Mouse (Mus musculus) heart, embryonic 12.5 days (tissue): ENCODE data around the gene Trit1. TPM values are rescaled to one million over a fixed set of nuclear protein-coding genes. Genes with fewer than 3 reads are reported as not detected.
"Not testable (repeated sequence)": the region's sequence is repeated elsewhere in the genome, so short reads cannot be mapped to it uniquely, and the experiment has no call there.

ENCODE experiments used
- ATAC-seq: fragments of 200-750 bp; cut with Nextera tagmentation; 2 replicates; pipeline ENCODE4 v1.8.0; 2017; ENCODE audit warnings: moderate TSS enrichment, moderate library complexity; ENCODE audit not compliant: insufficient number of reproducible peaks, low FRiP score
- H3K27ac ChIP-seq: fragments of 300-500 bp; sonication (generic); 2 replicates; pipeline ENCODE4 v1.5.1; 2016; ENCODE audit warnings: mild to moderate bottlenecking, moderate library complexity; ENCODE audit not compliant: poor library complexity, severe bottlenecking
- H3K27me3 ChIP-seq: fragments of 300-500 bp; sonication (generic); replicated peaks from 2 replicates; pipeline ENCODE4 v1.6.1; 2016; ENCODE audit warnings: mild to moderate bottlenecking, moderate library complexity
- H3K36me3 ChIP-seq: fragments of 300-500 bp; sonication (generic); 2 replicates; pipeline ENCODE4 v1.6.1; 2016; ENCODE audit warnings: mild to moderate bottlenecking, moderate library complexity
- H3K4me1 ChIP-seq: fragments of 300-500 bp; sonication (generic); replicated peaks from 2 replicates; pipeline ENCODE4 v1.6.1; 2016; ENCODE audit warnings: mild to moderate bottlenecking
- H3K4me2 ChIP-seq: fragments of 300-500 bp; sonication (generic); 2 replicates; pipeline ENCODE4 v1.6.1; 2016; ENCODE audit warnings: mild to moderate bottlenecking, moderate library complexity
- H3K4me3 ChIP-seq: fragments of 300-500 bp; sonication (generic); 2 replicates; pipeline ENCODE4 v1.5.1; 2016; ENCODE audit warnings: mild to moderate bottlenecking
- H3K9ac ChIP-seq: fragments of 300-500 bp; sonication (generic); 2 replicates; pipeline ENCODE4 v1.6.1; 2016; ENCODE audit warnings: mild to moderate bottlenecking, moderate library complexity
- H3K9me3 ChIP-seq: fragments of 300-500 bp; sonication (generic); replicated peaks from 2 replicates; pipeline ENCODE4 v1.6.1; 2016; ENCODE audit warnings: mild to moderate bottlenecking, moderate library complexity
- WGBS: fragments of 180-500 bp; shearing (Covaris S2); methylation state at CpG from one replicate; pipeline ENCODE4 v1.1.7; 2016; 5-methylcytosine and 5-hydroxymethylcytosine counted together
- polyA plus RNA-seq: library from polyadenylated mRNA; unstranded; fragments of >200 nt; fragmentation: Nextera tagmentation; extraction: Ambion mirVana; gene quantifications from 2 replicates; pipeline ENCODE4 v1.2.1, GENCODE M21; 2016

Gene Trit1
- polyA plus RNA-seq, 1 experiment from 2014 or later, result 13.4 TPM

- 76% methylated on average over 3 of the region's 3 CpGs for WGBS
- no peak for ATAC-seq
- no peak overlapping the region for H3K4me3 ChIP-seq
- no peak overlapping the region for H3K9ac ChIP-seq
- no peaks in the 10 kb centered on the region for H3K9me3 ChIP-seq
- H3K4me2 ChIP-seq, result no peak overlapping the region
- no peaks in the 10 kb centered on the region for H3K36me3 ChIP-seq
- no peak overlapping the region for H3K27ac ChIP-seq
- peaks cover 19% of the 10 kb centered on the region; the same call in 1 of the 2 replicates for H3K4me1 ChIP-seq
- peaks cover 36% of the 10 kb centered on the region for H3K27me3 ChIP-seq
These were observed 33.9 kb upstream of the Trit1 start for GRCm38 (mm10) chr4:122982537-122982936.

GRCm38 (mm10) chr4:122983486-122984261 is 32.7 kb upstream of the Trit1 start:
- Histone ChIP-seq H3K4me2 (peak overlapping the region; percentile 51), H3K4me3 (peak overlapping the region; percentile 25; the same call in 1 of the 2 replicates)
- WGBS, result 22% methylated on average over 17 of the region's 17 CpGs

GRCm38 (mm10) chr4:122985110-122985509 is 31.3 kb upstream of the Trit1 start:
- H3K4me3 ChIP-seq, result no peak overlapping the region
- 0 out of 2 replicates have a peak, but pooled peaks have one; percentile 44 for ATAC-seq
- H3K4me1 ChIP-seq, result peaks cover 22% of the 10 kb centered on the region; the same call in 1 of the 2 replicates
- H3K36me3 ChIP-seq, result no peaks in the 10 kb centered on the region
- no peak overlapping the region for H3K4me2 ChIP-seq
- H3K9me3 ChIP-seq, result no peaks in the 10 kb centered on the region
- H3K27ac ChIP-seq, result no peak overlapping the region
- H3K27me3 ChIP-seq, result peaks cover 27% of the 10 kb centered on the region
- no peak overlapping the region for H3K9ac ChIP-seq
- WGBS, result 36% methylated on average over 8 of the region's 8 CpGs

More at GRCm38 (mm10) chr4:122983486-122984261, 32.7 kb upstream of the Trit1 start:
- ATAC-seq, result no peak
- peaks cover 35% of the 10 kb centered on the region for H3K27me3 ChIP-seq
- H3K36me3 ChIP-seq, result no peaks in the 10 kb centered on the region
- H3K4me1 ChIP-seq, result peaks cover 22% of the 10 kb centered on the region; the same call in 1 of the 2 replicates
- H3K27ac ChIP-seq, result no peak overlapping the region
- H3K9me3 ChIP-seq, result no peaks in the 10 kb centered on the region
- no peak overlapping the region for H3K9ac ChIP-seq

- Histone ChIP-seq H3K9me3 (no peaks in the 10 kb centered on the region), H3K27ac (no peak overlapping the region), H3K4me1 (peaks cover 10% of the 10 kb centered on the region; the same call in 1 of the 2 replicates), H3K27me3 (peaks cover 17% of the 10 kb centered on the region), H3K36me3 (no peaks in the 10 kb centered on the region), H3K9ac (no peak overlapping the region), H3K4me2 (no peak overlapping the region), H3K4me3 (no peak overlapping the region)
- no peak for ATAC-seq
- WGBS, result 30% methylated on average over 4 of the region's 4 CpGs
These were observed 29.0 kb upstream of the Trit1 start for GRCm38 (mm10) chr4:122987421-122987820.

GRCm38 (mm10) chr4:122988004-122988403 is 28.4 kb upstream of the Trit1 start:
- not testable (repeated sequence) for H3K4me2 ChIP-seq, H3K9me3 ChIP-seq, H3K36me3 ChIP-seq, H3K4me1 ChIP-seq, ATAC-seq, H3K27ac ChIP-seq, H3K4me3 ChIP-seq, H3K9ac ChIP-seq
- H3K27me3 ChIP-seq, result peaks cover 16% of the 10 kb centered on the region
- 55% methylated on average over 3 of the region's 3 CpGs for WGBS

- Histone ChIP-seq H3K4me2 (no peak overlapping the region), H3K9ac (no peak overlapping the region), H3K27me3 (peaks cover 6% of the 10 kb centered on the region; the same call in 1 of the 2 replicates), H3K36me3 (no peaks in the 10 kb centered on the region), H3K9me3 (no peaks in the 10 kb centered on the region), H3K4me3 (no peak overlapping the region), H3K27ac (no peak overlapping the region), H3K4me1 (0 out of 2 replicates have a peak, but pooled peaks cover 6% of the 10 kb centered on the region)
- no peak for ATAC-seq
- 77% methylated on average over 1 of the region's 1 CpGs for WGBS
These were observed 25.2 kb upstream of the Trit1 start for GRCm38 (mm10) chr4:122991177-122991576.

- no peak overlapping the region for H3K9ac ChIP-seq
These were observed 24.1 kb upstream of the Trit1 start for GRCm38 (mm10) chr4:122992276-122992675.

GRCm38 (mm10) chr4:122995404-122996220 is 20.8 kb upstream of the Trit1 start, which contains the start of gene Mycl:
Gene Mycl, plus strand, starts transcription at chr4:122995652.
- Histone ChIP-seq H3K27me3 (peaks cover 48% of the 10 kb centered on the region), H3K4me1 (peaks cover 7% of the 10 kb centered on the region; the same call in 1 of the 2 replicates), H3K36me3 (no peaks in the 10 kb centered on the region), H3K4me2 (peak within 1 kb of the TSS; percentile 100), H3K9ac (peak within 1 kb of the TSS; percentile 72), H3K27ac (no peak within 1 kb of the TSS), H3K9me3 (no peaks in the 10 kb centered on the region), H3K4me3 (peak within 1 kb of the TSS; percentile 72)
- 0% methylated on average over 69 of the region's 69 CpGs for WGBS
- ATAC-seq, result peak; percentile 60

More at GRCm38 (mm10) chr4:122992276-122992675, 24.1 kb upstream of the Trit1 start:
- Histone ChIP-seq H3K4me2 (no peak overlapping the region), H3K27me3 (peaks cover 15% of the 10 kb centered on the region), H3K4me1 (peaks cover 10% of the 10 kb centered on the region; the same call in 1 of the 2 replicates), H3K4me3 (no peak overlapping the region), H3K36me3 (no peaks in the 10 kb centered on the region), H3K9me3 (no peaks in the 10 kb centered on the region), H3K27ac (no peak overlapping the region)
- ATAC-seq, result no peak
- WGBS, result 69% methylated on average over 3 of the region's 3 CpGs

- Histone ChIP-seq H3K27ac (no peak overlapping the region), H3K9me3 (no peaks in the 10 kb centered on the region), H3K4me2 (peak overlapping the region; percentile 100), H3K4me3 (peak overlapping the region; percentile 72), H3K36me3 (no peaks in the 10 kb centered on the region), H3K4me1 (peaks cover 10% of the 10 kb centered on the region; the same call in 1 of the 2 replicates), H3K27me3 (peaks cover 54% of the 10 kb centered on the region), H3K9ac (peak overlapping the region; percentile 72)
- peak; percentile 41 for ATAC-seq
- under 1% methylated on average over 26 of the region's 32 CpGs for WGBS
These were observed 20.2 kb upstream of the Trit1 start for GRCm38 (mm10) chr4:122996221-122996617.

- WGBS, result under 1% methylated on average over 47 of the region's 47 CpGs
- peaks cover 10% of the 10 kb centered on the region; the same call in 1 of the 2 replicates for H3K4me1 ChIP-seq
- no peaks in the 10 kb centered on the region for H3K9me3 ChIP-seq
- H3K27me3 ChIP-seq, result peaks cover 59% of the 10 kb centered on the region
- peak overlapping the region; percentile 72 for H3K4me3 ChIP-seq
- peak overlapping the region; percentile 100 for H3K4me2 ChIP-seq
- ATAC-seq, result peak; percentile 5; the same call in 1 of the 2 replicates
- H3K36me3 ChIP-seq, result no peaks in the 10 kb centered on the region
- peak overlapping the region; percentile 72 for H3K9ac ChIP-seq
- H3K27ac ChIP-seq, result no peak overlapping the region
These were observed 19.6 kb upstream of the Trit1 start for GRCm38 (mm10) chr4:122996618-122997381.
